Mouse (Mus musculus) 416B (cell line): ENCODE measurements around the gene Vwa1.
A peak's percentile ranks its signal among the peaks of the same experiment; 100 is the strongest.

Source experiments
- DNase-seq: peaks from one replicate; pipeline ENCODE4 v3.0.0; 2011; ENCODE audit warnings: low read depth

The Vwa1 gene

DNA sequence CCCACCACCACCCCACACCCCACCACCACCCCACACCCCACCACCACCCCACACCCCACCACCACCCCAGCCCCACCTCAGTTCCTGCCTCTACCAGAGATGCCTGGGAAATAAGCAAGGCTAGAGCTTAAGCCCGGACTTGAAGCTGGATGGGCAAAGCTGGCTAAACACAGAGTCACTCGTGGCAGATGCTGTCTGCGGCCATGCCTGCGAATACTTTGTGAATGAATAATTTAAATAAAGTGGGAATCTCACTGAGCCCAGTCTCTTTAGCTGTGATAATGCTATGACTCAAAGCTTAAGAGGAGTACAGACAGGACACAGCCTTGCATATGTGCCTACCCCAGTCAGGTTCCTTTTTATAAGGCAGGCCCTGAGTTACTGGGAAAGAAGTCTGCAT is 5.0 kb upstream of the Vwa1 start:
- DNase-seq: no peak

GRCm38 (mm10) chr4:155777816-155778215 is 3.3 kb upstream of the Vwa1 start:
- DNase-seq: no peak

- peak; percentile 41 for DNase-seq
These were observed 2.3 kb upstream of the Vwa1 start for GRCm38 (mm10) chr4:155776704-155777335.

DNA sequence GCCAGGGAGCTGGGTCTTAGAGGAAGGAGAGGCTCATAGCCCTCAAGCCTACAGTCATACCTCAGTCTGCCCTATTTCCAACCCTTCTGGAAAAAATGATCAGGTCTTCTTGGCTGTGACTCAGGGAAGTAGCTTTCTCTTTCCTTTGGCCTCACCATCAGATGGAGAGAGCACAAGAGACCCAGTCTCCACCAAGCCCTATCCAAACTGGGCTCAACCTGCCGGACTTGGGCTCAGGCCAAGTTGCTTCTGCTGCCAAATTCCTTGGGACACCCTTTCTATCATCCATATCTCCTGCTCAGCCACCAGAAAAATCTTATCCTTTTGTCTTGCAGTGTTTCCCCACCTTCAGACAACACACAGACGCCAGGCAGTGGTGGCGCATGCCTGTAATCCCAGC is 1.4 kb upstream of the Vwa1 start:
- no peak for DNase-seq

- DNase-seq: no peak
These were observed 658 bp upstream of the Vwa1 start for GRCm38 (mm10) chr4:155774971-155775740.

DNA sequence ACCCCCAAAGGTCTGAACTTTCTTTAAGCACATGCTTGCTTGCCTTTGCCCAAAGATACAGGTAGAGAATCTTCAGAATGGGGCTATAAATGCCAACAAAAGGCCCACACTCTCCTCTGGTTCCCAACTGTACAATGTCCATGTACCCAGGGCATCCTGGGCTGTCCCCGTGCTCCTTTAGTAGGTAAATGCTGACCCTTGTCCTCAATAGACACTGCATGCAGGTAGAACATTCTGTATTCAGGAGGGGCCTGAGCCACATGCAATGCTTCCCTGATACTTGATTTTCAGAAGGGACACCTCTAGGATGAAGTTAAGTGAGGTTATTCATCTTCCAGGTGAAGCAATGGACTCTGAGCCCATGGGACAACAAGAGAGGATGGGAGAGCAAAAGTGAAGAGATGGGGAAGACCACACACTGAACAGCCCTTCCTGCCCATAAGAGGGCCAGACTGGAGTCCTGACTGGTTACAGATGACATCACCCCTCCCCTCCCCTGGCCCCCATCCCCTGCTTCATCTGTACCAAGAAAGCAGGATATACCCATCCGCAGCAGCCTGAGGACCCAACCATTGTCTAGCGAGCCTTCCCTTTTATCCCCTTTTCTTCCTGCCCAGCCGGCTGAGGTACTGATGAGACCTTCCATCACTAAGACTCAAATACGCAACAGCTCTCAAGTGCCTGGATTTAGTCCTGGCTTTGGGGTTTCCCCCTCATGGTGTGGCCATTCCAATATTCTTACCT is 991 bp downstream of the Vwa1 start:
- no peak for DNase-seq

DNA sequence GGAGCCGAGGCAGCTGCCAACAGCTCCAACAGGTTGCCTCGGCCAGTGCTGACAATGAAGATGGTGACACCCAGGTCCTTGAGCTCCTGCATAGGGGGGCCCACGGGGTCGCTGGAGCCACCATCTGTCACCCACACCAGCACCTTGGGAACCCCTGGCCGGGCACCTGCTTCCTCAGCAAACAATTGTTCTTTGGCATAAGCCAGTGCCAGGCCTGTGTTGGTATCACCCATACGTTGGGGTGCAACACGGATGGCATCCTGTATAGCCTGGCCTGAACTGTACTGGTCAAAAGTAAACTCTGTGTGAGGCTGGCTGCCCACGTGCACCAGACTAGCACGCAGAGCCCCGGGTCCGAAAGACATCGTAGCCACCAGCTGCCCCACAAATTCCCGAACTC is 1.7 kb downstream of the Vwa1 start:
- no peak for DNase-seq

- no peak for DNase-seq
These were observed 2.8 kb downstream of the Vwa1 start for GRCm38 (mm10) chr4:155771706-155772105.

DNA sequence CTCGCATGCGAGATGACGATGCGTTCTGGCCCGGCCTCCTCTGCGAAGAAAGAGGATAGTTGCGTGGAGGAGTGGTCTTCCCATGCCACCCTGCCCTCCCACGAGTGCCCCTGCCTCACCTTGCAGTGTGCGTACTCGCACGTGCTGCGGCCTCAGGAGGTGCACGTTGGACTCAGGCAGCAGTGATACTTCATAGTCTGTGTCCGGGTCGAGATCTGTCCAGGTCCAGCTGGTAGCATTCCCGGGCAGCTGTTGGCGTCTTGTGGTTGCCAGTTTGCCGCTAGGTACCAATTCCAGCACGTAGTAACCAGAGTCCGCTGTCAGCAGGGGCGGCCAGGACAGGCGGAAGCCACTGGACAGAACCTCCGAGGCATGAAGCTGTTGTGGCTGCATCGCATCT is 3.9 kb downstream of the Vwa1 start:
- no peak for DNase-seq

DNA sequence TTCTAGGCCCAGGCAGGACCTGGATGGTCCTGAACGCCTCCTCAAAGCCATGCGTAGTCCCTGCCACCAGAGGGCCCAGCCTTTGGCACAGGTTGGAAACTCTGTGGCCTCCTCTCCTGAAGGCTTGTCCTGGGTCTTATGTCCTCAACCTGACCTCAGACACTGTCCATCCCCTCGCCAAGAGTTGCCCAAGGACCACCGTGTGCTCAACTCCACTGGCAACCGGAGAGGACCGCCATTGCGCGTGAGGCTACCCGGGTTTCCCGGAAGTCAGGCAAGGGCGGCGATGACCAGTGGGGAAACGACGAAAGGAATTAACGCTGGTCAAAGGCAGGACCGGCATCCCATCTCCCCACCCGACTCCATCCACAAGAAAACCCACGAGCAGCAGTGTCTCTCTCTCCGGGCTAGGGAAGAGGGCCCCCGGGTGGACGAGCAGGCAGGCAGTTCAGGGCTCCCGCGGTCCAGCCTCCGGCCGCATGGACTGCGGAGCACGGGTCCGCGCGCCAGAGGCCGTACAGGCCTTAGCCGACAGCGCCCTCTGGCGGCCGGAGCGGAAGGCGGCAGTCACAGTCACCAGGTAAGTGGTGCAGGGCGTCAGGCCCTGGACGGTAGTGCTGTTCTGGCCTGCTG is 4.5 kb downstream of the Vwa1 start:
- DNase-seq: peak; percentile 88

- no peak for DNase-seq
These were observed 5.0 kb downstream of the Vwa1 start for GRCm38 (mm10) chr4:155769496-155769879.

DNA sequence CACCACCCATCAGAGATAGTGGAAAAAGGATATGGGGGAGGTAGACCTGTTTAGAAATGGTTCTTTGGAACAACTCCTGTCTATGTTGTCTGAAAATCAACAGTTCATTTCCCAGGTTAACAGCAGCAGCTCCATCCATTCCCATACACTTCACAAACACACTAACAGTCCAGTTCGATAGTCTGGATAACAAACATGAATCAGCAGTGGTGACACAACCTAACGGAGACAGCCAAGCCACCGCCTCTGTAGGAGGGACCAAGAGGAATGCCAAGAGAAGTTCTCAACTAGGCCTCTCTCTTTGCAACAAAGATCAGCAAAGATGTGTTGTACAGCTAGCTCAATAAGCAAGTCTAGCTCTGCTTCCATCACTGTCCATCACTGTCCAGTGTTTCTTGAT is 12.1 kb downstream of the Vwa1 start:
- DNase-seq: peak; percentile 26

DNA sequence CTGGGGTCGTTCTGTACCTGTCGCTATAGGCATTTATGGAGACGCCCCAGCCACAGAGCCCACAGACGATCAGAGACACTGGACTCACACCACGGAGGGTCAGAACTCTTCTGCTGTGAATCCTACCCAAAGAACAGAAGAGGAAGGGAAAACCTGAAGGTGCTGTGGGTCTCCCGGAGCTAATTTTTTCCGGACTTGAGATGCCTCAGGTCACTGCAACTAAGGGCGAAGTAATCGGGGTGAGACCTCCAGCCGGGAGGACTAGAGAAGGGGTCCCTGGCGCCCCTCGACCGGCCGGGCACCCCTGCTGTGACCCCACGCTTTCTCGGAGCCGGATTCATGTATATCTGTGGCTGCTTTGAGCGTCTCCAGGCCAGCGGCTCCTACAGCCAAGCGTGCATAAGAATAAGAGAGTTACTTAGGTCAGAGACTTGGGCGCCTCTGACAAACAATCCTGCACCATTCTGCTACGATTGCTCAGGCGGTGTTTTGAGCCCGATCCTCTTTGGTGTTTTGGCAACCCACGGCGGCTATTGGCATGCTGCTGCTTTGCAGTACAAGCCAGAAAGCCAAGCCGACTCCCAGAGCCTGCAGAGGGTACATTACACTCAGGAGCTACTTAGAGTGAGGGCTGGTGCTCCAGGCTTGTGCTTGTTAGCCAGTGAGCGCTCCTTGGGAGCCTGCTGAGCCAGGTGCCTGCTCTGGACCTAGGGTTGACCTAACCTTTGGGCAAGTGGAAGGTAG is 13.0 kb downstream of the Vwa1 start:
- peak; percentile 19 for DNase-seq

GRCm38 (mm10) chr4:155760613-155761355 is 13.7 kb downstream of the Vwa1 start, which contains the start of gene Atad3a:
Atad3a (minus strand) TSS chr4:155761093.
- DNase-seq: peak; percentile 98

GRCm38 (mm10) chr4:155759862-155760612 is 14.5 kb downstream of the Vwa1 start:
- peak; percentile 81 for DNase-seq

GRCm38 (mm10) chr4:155757011-155757410 is 17.5 kb downstream of the Vwa1 start:
- DNase-seq: no peak

DNA sequence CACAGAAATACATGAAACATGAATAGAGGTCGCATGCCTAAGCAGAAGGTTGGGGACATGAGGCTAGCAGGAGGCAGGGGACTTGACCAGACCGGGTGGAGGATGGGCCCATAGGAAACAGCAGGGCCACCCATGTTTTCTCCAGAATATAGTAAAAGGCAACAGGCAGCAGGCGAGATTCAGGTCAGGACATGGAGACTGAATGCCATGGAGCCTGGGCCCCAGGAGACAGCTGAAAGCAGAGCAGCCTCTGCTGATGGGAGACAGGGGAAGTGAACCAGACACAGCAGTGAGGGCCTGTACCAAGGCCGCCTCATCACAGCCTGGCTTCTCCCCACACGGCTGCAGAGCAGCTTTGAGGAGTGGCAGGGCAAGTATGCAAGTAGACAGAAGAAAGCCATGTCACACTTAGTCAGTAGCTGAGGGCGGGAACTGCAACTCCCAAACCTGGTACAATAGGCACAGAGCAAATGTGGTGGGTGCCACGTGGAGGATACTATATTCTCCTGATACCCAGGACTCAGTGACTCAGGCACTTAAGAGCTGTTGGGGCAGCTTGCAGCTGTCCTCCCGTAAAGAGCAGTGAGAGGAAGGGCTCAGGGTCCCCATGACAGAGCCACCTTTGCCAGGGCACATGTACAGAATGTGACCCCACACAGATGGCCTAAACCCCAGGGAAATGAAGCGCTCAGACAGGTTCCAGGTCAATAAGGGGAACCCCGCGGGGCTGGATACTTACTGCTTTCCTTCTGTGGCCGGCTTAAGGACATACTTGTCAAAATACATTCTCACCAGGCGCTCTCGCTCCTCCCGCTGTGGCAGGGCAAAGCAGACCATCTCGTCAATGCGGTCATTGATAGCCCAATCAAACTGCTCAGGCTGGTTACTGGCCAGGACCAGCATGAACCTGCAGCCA is 27.7 kb downstream of the Vwa1 start:
- no peak for DNase-seq

GRCm38 (mm10) chr4:155746036-155746548 is 28.4 kb downstream of the Vwa1 start:
- no peak for DNase-seq

GRCm38 (mm10) chr4:155745136-155745535 is 29.4 kb downstream of the Vwa1 start:
- DNase-seq: no peak
